Mouse (Mus musculus): Measurements from ENCODE around the gene Rtn4r. TPM values are rescaled to one million over a fixed set of nuclear protein-coding genes. Genes with fewer than 3 reads are reported as not detected.
"Not testable (repeated sequence)": the region's sequence is repeated elsewhere in the genome, so short reads cannot be mapped to it uniquely, and the experiment has no call there.

Gene Rtn4r
- total RNA-seq, 2 experiments from 2014 or later = 0.20 TPM; not detected in 1

DNA sequence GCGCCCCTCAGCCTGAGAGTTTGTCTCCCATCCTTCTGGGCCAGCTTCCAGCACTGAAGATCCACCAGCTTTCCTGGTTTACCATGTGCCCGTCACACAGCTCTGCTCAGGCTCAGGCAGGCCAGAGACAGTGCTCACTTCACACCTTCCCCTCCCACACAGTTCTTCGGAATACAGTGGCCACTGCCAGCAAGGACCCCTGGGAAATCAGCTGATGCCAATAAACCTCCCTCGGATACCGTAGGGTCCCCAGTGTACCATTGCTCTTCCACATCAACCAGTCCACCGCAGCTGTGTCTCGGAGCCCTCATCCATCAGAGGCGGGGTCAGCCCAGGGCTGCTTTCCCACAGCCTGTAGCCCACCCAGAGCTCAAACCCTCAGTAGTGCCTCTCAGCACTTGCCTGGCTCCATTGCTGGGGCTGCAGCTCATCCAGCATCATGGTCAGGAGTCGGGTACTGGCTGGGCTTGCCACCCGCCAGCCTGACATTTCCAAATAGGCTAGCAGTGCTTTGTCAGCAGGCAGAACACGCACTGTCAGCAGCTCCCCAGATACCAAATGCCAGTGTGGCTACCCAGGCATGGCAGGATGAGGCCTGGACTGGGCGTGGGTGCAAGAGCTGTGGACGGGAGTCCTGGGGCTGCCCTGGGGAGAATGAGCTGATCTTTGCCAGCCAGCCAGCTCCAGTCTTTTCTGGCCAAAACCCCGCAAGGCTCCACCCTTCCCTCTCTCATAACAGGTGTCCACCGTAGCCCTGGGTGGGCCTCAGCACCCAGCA is 67.0 kb downstream of the Rtn4r start:
- no peak for DNase-seq

DNA sequence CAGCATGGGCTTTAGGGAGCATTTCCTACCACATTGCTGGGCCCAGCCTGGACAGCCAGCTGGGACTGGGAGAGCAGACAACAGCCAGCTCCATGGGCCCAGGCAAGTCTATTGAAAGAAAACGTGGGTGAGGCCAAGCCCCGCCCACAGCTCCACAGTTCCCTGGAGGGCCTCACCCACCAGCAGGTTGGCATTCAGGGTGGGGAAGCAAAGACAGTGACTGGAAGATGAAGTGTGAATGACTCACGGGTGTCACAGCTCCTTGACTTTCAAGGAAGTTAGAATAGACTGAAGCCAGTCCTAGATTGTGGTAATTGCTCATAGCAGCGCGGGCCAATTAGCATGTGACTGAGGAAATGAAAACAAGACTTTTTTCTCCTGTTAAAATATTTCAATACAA is 67.6 kb downstream of the Rtn4r start:
- DNase-seq = no peak

DNA sequence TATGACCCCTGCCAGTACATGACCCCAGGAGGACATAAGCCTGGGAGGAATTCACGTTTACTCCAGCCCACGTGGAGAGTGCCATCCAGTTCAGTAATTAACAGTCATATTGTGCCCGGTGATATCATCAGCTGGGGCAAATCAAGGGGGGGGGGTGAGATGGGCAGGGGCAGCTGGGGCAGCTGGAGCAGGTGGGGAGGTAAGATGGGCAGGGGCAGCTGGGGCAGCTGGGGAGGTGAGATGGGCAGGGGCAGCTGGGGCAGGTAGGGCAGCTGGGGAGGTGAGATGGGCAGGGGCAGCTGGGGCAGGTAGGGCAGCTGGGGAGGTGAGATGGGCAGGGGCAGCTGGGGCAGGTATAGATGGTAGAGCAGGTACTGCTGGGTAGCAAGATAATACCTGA is 68.1 kb downstream of the Rtn4r start:
- DNase-seq = not testable (repeated sequence)

DNA sequence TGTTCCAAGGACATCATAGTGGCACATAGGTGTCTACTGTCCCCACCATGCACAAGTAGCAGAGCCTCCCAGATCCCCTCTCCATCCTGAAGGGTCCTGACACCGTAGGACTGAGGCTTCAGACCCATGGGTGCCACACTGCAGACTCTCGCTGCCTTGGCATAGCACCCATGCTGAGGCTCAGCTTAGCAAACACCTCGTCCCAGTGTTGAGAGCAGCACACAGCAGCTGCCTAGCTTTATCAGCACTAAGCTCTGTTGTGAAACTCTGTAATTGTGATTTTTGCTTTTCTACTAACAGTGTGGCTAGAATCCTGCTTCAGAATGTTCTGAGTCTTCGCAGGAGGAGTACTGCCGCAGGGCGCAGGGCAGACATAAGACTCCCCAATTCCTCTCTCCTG is 70.4 kb downstream of the Rtn4r start:
- DNase-seq = no peak

DNA sequence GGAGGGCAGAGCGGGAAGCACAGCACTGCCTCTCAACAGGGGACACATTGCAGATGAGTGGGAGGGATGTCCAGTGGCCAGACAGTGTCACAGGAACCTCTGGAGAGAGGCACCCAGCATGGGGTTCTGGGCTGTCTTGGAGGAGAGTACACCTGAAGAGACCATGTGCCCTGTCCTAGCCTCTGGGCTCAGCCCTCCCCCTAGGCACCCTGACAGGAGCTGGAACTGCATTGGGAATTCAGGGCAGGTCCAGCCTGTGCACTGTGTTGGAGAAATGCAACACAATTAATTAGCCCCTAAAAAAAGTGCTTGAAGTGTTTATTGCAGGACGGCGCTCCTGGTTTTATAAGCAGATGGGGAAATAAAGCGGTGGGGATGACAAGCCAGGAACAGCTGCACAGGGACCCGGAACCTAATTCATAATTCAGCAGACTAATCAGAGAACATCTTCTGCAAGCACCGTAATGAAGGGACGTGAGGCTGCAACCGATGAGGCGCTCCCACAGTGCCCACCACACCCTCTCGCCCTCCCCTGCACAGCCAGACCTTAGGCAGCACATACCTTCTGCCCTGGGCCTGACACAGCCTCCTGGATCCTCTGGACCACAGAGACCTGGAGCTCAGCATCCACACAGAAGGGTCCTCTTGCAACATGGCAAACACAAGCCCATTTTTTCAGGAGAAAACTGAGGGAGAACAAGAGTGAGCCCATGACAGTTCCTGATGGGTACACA is 71.1 kb downstream of the Rtn4r start:
- DNase-seq = no peak

DNA sequence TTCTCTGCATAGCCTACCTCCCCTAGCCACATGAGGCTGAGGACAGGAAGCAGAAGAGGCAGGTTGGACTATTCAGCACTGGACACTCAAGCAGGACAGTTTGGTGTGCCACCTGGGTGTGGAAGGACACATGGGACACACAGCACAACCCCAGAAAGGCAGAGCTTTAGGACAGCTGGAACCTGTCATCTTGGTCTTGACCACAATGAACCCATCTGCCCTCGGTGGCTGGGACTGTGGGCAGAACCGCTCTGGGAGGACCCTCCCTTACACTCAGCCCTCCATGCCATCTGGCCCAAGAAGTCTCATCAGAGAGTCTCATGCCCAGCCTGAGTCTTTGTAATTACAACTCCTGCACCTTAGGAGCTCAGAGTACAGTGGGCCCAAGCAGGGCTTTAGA is 72.6 kb downstream of the Rtn4r start:
- DNase-seq = no peak

DNA sequence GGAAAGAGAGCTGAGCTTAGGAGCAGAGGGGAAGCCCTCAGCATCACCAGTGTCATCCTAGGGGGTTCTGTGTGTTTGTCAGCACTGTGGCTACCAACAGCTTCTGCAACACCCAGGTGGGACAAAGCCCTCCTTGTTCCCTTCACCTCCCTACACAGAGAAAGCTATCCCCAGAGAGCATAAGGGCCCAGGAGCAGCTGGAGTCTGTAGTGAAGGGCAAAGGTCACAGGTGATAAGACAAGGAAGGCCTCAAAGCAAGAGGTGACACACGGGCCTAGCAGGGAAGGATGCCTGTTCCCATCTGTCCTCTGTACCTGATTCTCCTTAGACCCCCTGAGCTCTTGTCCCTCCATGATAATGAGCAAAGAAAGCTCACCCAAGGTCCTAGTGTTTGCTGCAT is 74.2 kb downstream of the Rtn4r start:
- DNase-seq = no peak

Small RNA genes within 50 kb of the gene (microRNA-seq; reads per million reads assigned to microRNA genes)
- not detected for gene Mir6366

Other genes with a start within 250 kb of the Rtn4r start
- gene Gm20518, start 236.0 kb upstream of the Rtn4r start, total RNA-seq (2021) = under 1 TPM; 0.20 to 0.40 TPM
- gene Tssk1, start 233.4 kb upstream of the Rtn4r start, total RNA-seq (2021) = under 1 TPM; 0.10 to 0.13 TPM
- 10 to 100 TPM; 61.7 to 67.5 TPM for gene Dgcr2, start 229.1 kb upstream of the Rtn4r start, total RNA-seq (2021)
- not detected for gene Tssk2, start 229.0 kb upstream of the Rtn4r start, total RNA-seq (2021)
- gene Ess2, start 216.3 kb upstream of the Rtn4r start, total RNA-seq (2021) = 10 to 100 TPM; 13.9 to 16.7 TPM
- gene Gsc2, start 212.6 kb upstream of the Rtn4r start, total RNA-seq (2021) = not detected
- gene Slc25a1, start 199.4 kb upstream of the Rtn4r start, total RNA-seq (2021) = 100 to 1,000 TPM; 365 to 608 TPM
- gene Vpreb2, start 147.2 kb upstream of the Rtn4r start, total RNA-seq (2021) = not detected
- gene Dgcr6, start 74.8 kb upstream of the Rtn4r start, total RNA-seq (2021) = 10 to 100 TPM; 55.4 to 85.3 TPM
- gene Prodh, start 37.4 kb upstream of the Rtn4r start, total RNA-seq (2021) = 10 to 100 TPM; 13.1 to 47.7 TPM
- not detected for gene Ccdc188, start 90.2 kb downstream of the Rtn4r start, total RNA-seq (2021)
- 10 to 100 TPM; 20.2 to 23.1 TPM for gene Zdhhc8, start 107.5 kb downstream of the Rtn4r start, total RNA-seq (2021)
- gene Trmt2a, start 121.0 kb downstream of the Rtn4r start, total RNA-seq (2021) = 10 to 100 TPM; 46.5 to 47.1 TPM
- 100 to 1,000 TPM; 137 to 164 TPM for gene Ranbp1, start 121.1 kb downstream of the Rtn4r start, total RNA-seq (2021)
- gene Gm49776, start 130.7 kb downstream of the Rtn4r start, total RNA-seq (2021) = under 1 TPM in 1 of 2 experiments, not detected in 1; 0.86 TPM
- gene Dgcr8, start 161.6 kb downstream of the Rtn4r start, total RNA-seq (2021) = 10 to 100 TPM; 27.6 to 32.2 TPM
- gene Tango2, start 220.5 kb downstream of the Rtn4r start, total RNA-seq (2021) = 10 to 100 TPM; 31.9 to 43.7 TPM
- 10 to 100 TPM; 36.4 to 41.2 TPM for gene Arvcf, start 220.5 kb downstream of the Rtn4r start, total RNA-seq (2021)

Measured in adrenal gland, postnatal 36 days (tissue).